Mouse (Mus musculus) midbrain, embryonic 13.5 days (tissue): ENCODE data around the gene Tsga13. TPM values are rescaled to one million over a fixed set of nuclear protein-coding genes. Genes with fewer than 3 reads are reported as not detected.

Source experiments
- ATAC-seq: fragments of 200-750 bp; cut with Nextera tagmentation; 2 replicates; pipeline ENCODE4 v1.8.0; 2017; ENCODE audit warnings: mild to moderate bottlenecking, moderate TSS enrichment, moderate library complexity
- H3K27ac ChIP-seq: fragments of 300-500 bp; sonication (generic); 2 replicates; pipeline ENCODE4 v1.5.1; 2015; ENCODE audit warnings: inconsistent platforms, mild to moderate bottlenecking, moderate library complexity
- H3K27me3 ChIP-seq: fragments of 300-500 bp; sonication (generic); 2 replicates; pipeline ENCODE4 v1.6.1; 2015; ENCODE audit warnings: mild to moderate bottlenecking, inconsistent platforms
- H3K36me3 ChIP-seq: fragments of 300-500 bp; sonication (generic); 2 replicates; pipeline ENCODE4 v1.6.1; 2015; ENCODE audit warnings: mild to moderate bottlenecking, inconsistent platforms
- H3K4me1 ChIP-seq: fragments of 300-500 bp; sonication (generic); replicated peaks from 2 replicates; pipeline ENCODE4 v1.6.1; 2015; ENCODE audit warnings: inconsistent platforms
- H3K4me2 ChIP-seq: fragments of 300-500 bp; sonication (generic); replicated peaks from 2 replicates; pipeline ENCODE4 v1.6.1; 2015; ENCODE audit warnings: moderate library complexity, mild to moderate bottlenecking, inconsistent platforms
- H3K4me3 ChIP-seq: fragments of 300-500 bp; sonication (generic); replicated peaks from 2 replicates; pipeline ENCODE4 v1.5.1; 2015; ENCODE audit warnings: mild to moderate bottlenecking, inconsistent platforms
- H3K9ac ChIP-seq: fragments of 300-500 bp; sonication (generic); replicated peaks from 2 replicates; pipeline ENCODE4 v1.6.1; 2015; ENCODE audit warnings: mild to moderate bottlenecking, inconsistent platforms
- H3K9me3 ChIP-seq: fragments of 300-500 bp; sonication (generic); 2 replicates; pipeline ENCODE4 v1.6.1; 2016; ENCODE audit warnings: mild to moderate bottlenecking, inconsistent platforms
- WGBS: fragments of 180-500 bp; shearing (Covaris S2); methylation state at CpG from one replicate; pipeline ENCODE4 v1.1.7; 2015; 5-methylcytosine and 5-hydroxymethylcytosine counted together
- polyA plus RNA-seq: library from polyadenylated mRNA; unstranded; fragments of >200 nt; fragmentation: Nextera tagmentation; extraction: Ambion mirVana; gene quantifications from 2 replicates; pipeline ENCODE4 v1.2.1, GENCODE M21; 2015

The Tsga13 gene
- polyA plus RNA-seq, 1 experiment from 2014 or later: 0.28 TPM

DNA sequence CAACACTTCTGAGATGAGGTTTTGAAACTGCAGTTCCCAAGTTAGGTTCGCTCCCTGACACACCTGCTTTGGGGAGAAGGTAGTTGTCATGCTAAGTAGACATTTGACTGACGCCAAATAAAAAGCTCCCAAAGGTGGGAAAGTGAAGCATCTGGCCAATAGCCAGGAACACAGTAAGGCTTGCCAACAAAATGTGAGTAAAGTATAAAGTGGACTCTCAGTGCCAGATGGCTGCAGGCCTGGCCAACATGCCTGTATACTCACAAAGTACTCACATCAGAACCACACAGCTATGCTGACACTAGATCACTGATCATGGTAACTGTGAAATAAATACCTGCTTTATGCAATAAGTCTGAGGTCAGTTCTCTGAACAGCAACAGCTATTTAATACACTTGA is 65.6 kb downstream of the Tsga13 start:
- Histone ChIP-seq H3K9me3 (0 out of 2 replicates have a peak, but pooled peaks cover 2% of the 10 kb centered on the region), H3K27ac (no peak overlapping the region), H3K4me1 (no peaks in the 10 kb centered on the region), H3K36me3 (peaks cover 31% of the 10 kb centered on the region), H3K4me2 (no peak overlapping the region), H3K27me3 (no peaks in the 10 kb centered on the region), H3K9ac (no peak overlapping the region), H3K4me3 (no peak overlapping the region)
- 74% methylated on average over 2 of the region's 2 CpGs for WGBS
- no peak for ATAC-seq

Other genes starting within 250 kb of the Tsga13 start
- 15.5 and 17.1 TPM in 2 replicates for gene Cep41, start 221.8 kb downstream of the Tsga13 start, polyA plus RNA-seq
- 409 and 424 TPM in 2 replicates for gene Mest, start 192.0 kb downstream of the Tsga13 start, polyA plus RNA-seq
- gene Copg2, start 18.8 kb downstream of the Tsga13 start, polyA plus RNA-seq: 37.7 and 39.2 TPM in 2 replicates
- 0.23 TPM in 1 of 2 replicates, not detected in the other for gene Klf14, start 43.5 kb upstream of the Tsga13 start, polyA plus RNA-seq